Mouse (Mus musculus) regulatory T cell (primary cell): ENCODE measurements around the gene Kif5a.

ENCODE experiments used
- in situ Hi-C: fragments of 300-600 bp; cut with MboI, MseI; formaldehyde crosslinking; loops from one replicate; pipeline ENCODE4 v1.15.1; 2025; ENCODE audit warnings: high pct_unique_total_duplicates

Gene Kif5a

GRCm38 (mm10) chr10:127289573-127290191 is 26.5 kb upstream of the Kif5a start:
- in situ Hi-C loops = no loop called here

- in situ Hi-C loops = no loop called here
Observed at GRCm38 (mm10) chr10:127288800-127289572, 25.8 kb upstream of the Kif5a start, which contains the start of gene Mbd6. Gene Mbd6, minus strand, starts transcription at chr10:127289018.

- in situ Hi-C loops = no loop called here
Observed at GRCm38 (mm10) chr10:127288328-127288799, 25.2 kb upstream of the Kif5a start.

- in situ Hi-C loops = no loop called here
Observed at GRCm38 (mm10) chr10:127287936-127288293, 24.8 kb upstream of the Kif5a start.

GRCm38 (mm10) chr10:127287271-127287935 is 24.3 kb upstream of the Kif5a start:
- in situ Hi-C loops = no loop called here

- in situ Hi-C loops = no loop called here
Observed at GRCm38 (mm10) chr10:127286730-127287129, 23.6 kb upstream of the Kif5a start.

- in situ Hi-C loops = no loop called here
Observed at GRCm38 (mm10) chr10:127286194-127286593, 23.0 kb upstream of the Kif5a start.

GRCm38 (mm10) chr10:127285644-127286043 is 22.5 kb upstream of the Kif5a start:
- in situ Hi-C loops = no loop called here

- in situ Hi-C loops = loop anchor here (5.0 kb wide), 2 partner anchors 37 to 108 kb away; partner anchors contain the start of gene Arhgap9
Observed at GRCm38 (mm10) chr10:127284724-127285500, 21.8 kb upstream of the Kif5a start.

GRCm38 (mm10) chr10:127284105-127284622 is 21.0 kb upstream of the Kif5a start:
- in situ Hi-C loops = loop anchor here (5.0 kb wide), 2 partner anchors 38 to 107 kb away; partner anchors contain the start of gene Arhgap9

- in situ Hi-C loops = loop anchor here (5.0 kb wide), 2 partner anchors 40 to 105 kb away; partner anchors contain the start of gene Arhgap9
Observed at GRCm38 (mm10) chr10:127282620-127283215, 19.6 kb upstream of the Kif5a start.

GRCm38 (mm10) chr10:127281316-127281715 is 18.2 kb upstream of the Kif5a start:
- in situ Hi-C loops = loop anchor here (5.0 kb wide), 2 partner anchors 41 to 104 kb away; partner anchors contain the start of gene Arhgap9

- in situ Hi-C loops = loop anchor here (5.0 kb wide), 2 partner anchors 43 to 102 kb away; partner anchors contain the start of gene Arhgap9
Observed at GRCm38 (mm10) chr10:127279730-127280129, 16.6 kb upstream of the Kif5a start.

GRCm38 (mm10) chr10:127274261-127275022 is 11.3 kb upstream of the Kif5a start:
- in situ Hi-C loops = loop anchor here (5.0 kb wide), 1 partner anchor 1023 kb away; the partner anchor contains the start of gene Il23a

GRCm38 (mm10) chr10:127272371-127272770 is 9.2 kb upstream of the Kif5a start:
- in situ Hi-C loops = loop anchor here (5.0 kb wide), 1 partner anchor 1025 kb away; the partner anchor contains the start of gene Il23a

- in situ Hi-C loops = loop anchor here (5.0 kb wide), 1 partner anchor 1027 kb away; the partner anchor contains the start of gene Il23a
Observed at GRCm38 (mm10) chr10:127269884-127270283, 6.7 kb upstream of the Kif5a start.

GRCm38 (mm10) chr10:127269036-127269435 is 5.9 kb upstream of the Kif5a start:
- in situ Hi-C loops = no loop called here

GRCm38 (mm10) chr10:127268401-127268800 is 5.3 kb upstream of the Kif5a start:
- in situ Hi-C loops = no loop called here

GRCm38 (mm10) chr10:127267318-127267717 is 4.2 kb upstream of the Kif5a start:
- in situ Hi-C loops = no loop called here
